Mouse (Mus musculus) liver, embryonic 15.5 days (tissue): ENCODE measurements around the gene Sag. TPM values are rescaled to one million over a fixed set of nuclear protein-coding genes. Genes with fewer than 3 reads are reported as not detected.
A peak's percentile ranks its signal among the peaks of the same experiment; 100 is the strongest.

Experiments used
- ATAC-seq: fragments of 200-750 bp; cut with Nextera tagmentation; 2 replicates; pipeline ENCODE4 v1.8.0; 2017; ENCODE audit warnings: moderate number of reproducible peaks, mild to moderate bottlenecking, moderate library complexity; ENCODE audit not compliant: insufficient read depth
- H3K27ac ChIP-seq: fragments of 300-500 bp; sonication (generic); replicated peaks from 2 replicates; pipeline ENCODE4 v1.5.1; 2015; ENCODE audit warnings: mild to moderate bottlenecking, inconsistent platforms
- H3K27me3 ChIP-seq: fragments of 300-500 bp; sonication (generic); 2 replicates; pipeline ENCODE4 v1.6.1; 2015; ENCODE audit warnings: mild to moderate bottlenecking, inconsistent platforms
- H3K36me3 ChIP-seq: fragments of 300-500 bp; sonication (generic); replicated peaks from 2 replicates; pipeline ENCODE4 v1.6.1; 2015; ENCODE audit warnings: moderate library complexity, mild to moderate bottlenecking, inconsistent platforms
- H3K4me1 ChIP-seq: fragments of 300-500 bp; sonication (generic); replicated peaks from 2 replicates; pipeline ENCODE4 v1.6.1; 2015; ENCODE audit warnings: inconsistent platforms
- H3K4me2 ChIP-seq: fragments of 300-500 bp; sonication (generic); 2 replicates; pipeline ENCODE4 v1.6.1; 2015; ENCODE audit warnings: moderate library complexity, mild to moderate bottlenecking, inconsistent platforms
- H3K4me3 ChIP-seq: fragments of 300-500 bp; sonication (generic); replicated peaks from 2 replicates; pipeline ENCODE4 v1.5.1; 2015; ENCODE audit warnings: mild to moderate bottlenecking, inconsistent platforms
- H3K9ac ChIP-seq: fragments of 300-500 bp; sonication (generic); 2 replicates; pipeline ENCODE4 v1.6.1; 2015; ENCODE audit warnings: moderate library complexity, mild to moderate bottlenecking, inconsistent platforms
- H3K9me3 ChIP-seq: fragments of 300-500 bp; sonication (generic); replicated peaks from 2 replicates; pipeline ENCODE4 v1.6.1; 2016; ENCODE audit warnings: inconsistent platforms
- WGBS: fragments of 180-500 bp; shearing (Covaris S2); methylation state at CpG from one replicate; pipeline ENCODE4 v1.1.7; 2015; ENCODE audit warnings: mixed read lengths; ENCODE audit not compliant: insufficient replicate concordance; 5-methylcytosine and 5-hydroxymethylcytosine counted together
- polyA plus RNA-seq: library from polyadenylated mRNA; unstranded; fragments of >200 nt; fragmentation: Nextera tagmentation; extraction: Ambion mirVana; gene quantifications from 2 replicates; pipeline ENCODE4 v1.2.1, GENCODE M21; 2015

Gene Sag
- polyA plus RNA-seq, 1 experiment from 2014 or later, result 0.66 TPM

DNA sequence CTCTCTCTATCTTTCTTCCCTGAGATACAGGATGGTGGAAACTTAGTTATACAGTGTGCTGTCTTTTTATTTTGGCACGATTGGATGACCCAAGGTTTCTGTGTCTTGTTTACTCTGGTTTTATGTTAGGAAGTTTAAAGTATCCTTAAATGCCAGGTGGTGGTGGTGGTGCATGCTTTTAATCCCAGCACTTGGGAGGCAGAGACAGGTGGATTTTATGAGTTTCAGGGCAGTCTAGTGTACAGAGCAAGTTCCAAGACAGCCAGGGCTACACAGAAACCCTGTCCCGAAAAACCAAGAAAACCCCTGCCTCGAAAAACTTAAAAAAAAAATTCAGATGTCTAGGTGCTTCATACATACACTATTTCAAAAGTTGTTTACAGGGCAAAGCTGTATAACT, 75.6 kb downstream of the Sag start:
- ATAC-seq, result no peak
- Histone ChIP-seq H3K27me3 (no peaks in the 10 kb centered on the region), H3K4me2 (no peak overlapping the region), H3K4me1 (peaks cover 43% of the 10 kb centered on the region), H3K27ac (no peak overlapping the region), H3K36me3 (peaks cover 13% of the 10 kb centered on the region; the same call in 1 of the 2 replicates), H3K9me3 (no peaks in the 10 kb centered on the region), H3K9ac (no peak overlapping the region), H3K4me3 (no peak overlapping the region)
- WGBS, result 69% methylated on average over 3 of the region's 3 CpGs

DNA sequence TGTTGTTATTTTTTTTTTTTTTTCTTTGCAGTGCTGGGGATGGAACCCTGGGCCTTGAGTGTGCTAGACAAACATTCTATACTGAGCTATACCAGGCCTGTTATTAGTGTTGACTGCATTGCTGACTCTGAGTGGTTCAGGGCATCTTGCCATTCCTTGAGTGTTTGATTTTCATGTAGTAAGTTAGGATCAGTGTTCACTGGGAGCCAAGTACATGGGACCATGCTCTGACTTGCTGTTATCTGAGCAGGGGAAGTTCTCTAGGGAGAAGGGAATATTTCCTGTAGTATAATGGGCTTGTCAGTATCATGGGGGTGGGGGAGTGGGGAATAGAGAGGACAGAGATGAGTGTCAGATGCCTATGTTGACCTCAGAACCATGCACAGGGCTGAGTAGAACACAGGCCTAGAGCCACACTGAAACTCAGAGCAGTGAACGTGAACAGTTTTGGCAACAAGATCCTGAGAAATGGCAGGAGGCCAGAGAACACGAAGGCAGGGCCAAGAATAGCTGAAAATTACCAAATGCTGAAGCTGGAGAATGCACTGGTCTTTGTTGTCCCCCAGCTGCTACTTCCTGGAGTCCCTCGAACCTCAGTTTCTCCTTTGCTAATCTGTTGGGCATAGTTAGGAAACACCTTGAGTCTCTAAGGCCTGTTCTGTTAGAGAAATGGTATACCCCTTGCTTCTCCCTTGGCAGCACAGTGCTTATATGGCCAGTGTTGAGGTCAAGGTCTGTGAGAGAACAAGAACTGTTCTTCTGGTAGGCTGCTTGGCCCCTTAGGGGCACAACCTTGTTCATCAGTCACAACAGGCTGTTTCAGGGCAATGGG, 76.2 kb downstream of the Sag start:
- 0 out of 2 replicates have a peak, but pooled peaks have one; percentile 28 for ATAC-seq
- Histone ChIP-seq H3K27me3 (no peaks in the 10 kb centered on the region), H3K27ac (peak overlapping the region; percentile 34; the same call in 1 of the 2 replicates), H3K9me3 (no peaks in the 10 kb centered on the region), H3K4me3 (no peak overlapping the region), H3K9ac (no peak overlapping the region), H3K36me3 (peaks cover 19% of the 10 kb centered on the region; the same call in 1 of the 2 replicates), H3K4me1 (peaks cover 42% of the 10 kb centered on the region), H3K4me2 (no peak overlapping the region)
- WGBS, result 42% methylated on average over 3 of the region's 3 CpGs

DNA sequence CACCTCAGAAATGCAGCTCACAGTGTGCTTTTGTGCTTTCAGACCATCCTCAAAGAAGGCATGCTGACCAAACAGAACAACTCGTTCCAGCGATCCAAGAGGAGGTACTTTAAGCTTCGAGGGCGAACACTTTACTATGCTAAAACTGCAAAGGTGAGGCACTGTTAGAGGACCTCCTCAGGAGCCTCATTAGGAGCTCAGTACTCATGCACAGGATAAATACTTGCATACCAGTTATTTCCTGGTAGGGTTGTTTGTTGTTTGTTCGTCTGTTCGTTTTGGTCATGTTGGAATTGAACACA, 76.8 kb downstream of the Sag start:
- H3K4me3 ChIP-seq, result no peak overlapping the region
- no peak overlapping the region for H3K9ac ChIP-seq
- peaks cover 39% of the 10 kb centered on the region for H3K4me1 ChIP-seq
- peaks cover 22% of the 10 kb centered on the region; the same call in 1 of the 2 replicates for H3K36me3 ChIP-seq
- WGBS, result 73% methylated on average over 6 of the region's 6 CpGs
- no peak overlapping the region for H3K4me2 ChIP-seq
- no peaks in the 10 kb centered on the region for H3K27me3 ChIP-seq
- no peak for ATAC-seq
- H3K9me3 ChIP-seq, result no peaks in the 10 kb centered on the region
- peak overlapping the region; percentile 34; the same call in 1 of the 2 replicates for H3K27ac ChIP-seq

DNA sequence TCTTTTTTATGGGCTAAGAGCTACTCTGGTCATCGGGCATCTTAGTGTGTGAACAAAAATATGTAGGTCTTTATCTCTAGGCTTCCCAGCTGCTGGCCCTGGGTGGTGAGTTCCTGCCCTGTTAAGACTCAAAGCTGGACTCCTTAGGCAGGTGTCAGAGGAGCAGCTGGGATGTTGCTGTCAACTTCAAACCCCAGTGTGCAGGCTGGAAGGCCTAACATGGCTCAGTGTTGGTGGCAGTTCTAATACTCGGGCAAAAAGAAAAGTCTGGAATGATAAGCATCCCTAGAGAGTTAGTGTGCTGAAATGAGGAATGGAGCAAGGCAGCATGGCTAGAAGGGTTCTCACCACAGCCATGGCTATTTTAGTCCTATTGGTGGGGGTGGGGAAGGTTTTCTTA, 77.4 kb downstream of the Sag start:
- Histone ChIP-seq H3K36me3 (peaks cover 22% of the 10 kb centered on the region; the same call in 1 of the 2 replicates), H3K9me3 (no peaks in the 10 kb centered on the region), H3K9ac (no peak overlapping the region), H3K27ac (no peak overlapping the region), H3K4me3 (no peak overlapping the region), H3K27me3 (no peaks in the 10 kb centered on the region), H3K4me2 (no peak overlapping the region), H3K4me1 (peaks cover 36% of the 10 kb centered on the region)
- 32% methylated on average over 2 of the region's 2 CpGs for WGBS
- ATAC-seq, result no peak

DNA sequence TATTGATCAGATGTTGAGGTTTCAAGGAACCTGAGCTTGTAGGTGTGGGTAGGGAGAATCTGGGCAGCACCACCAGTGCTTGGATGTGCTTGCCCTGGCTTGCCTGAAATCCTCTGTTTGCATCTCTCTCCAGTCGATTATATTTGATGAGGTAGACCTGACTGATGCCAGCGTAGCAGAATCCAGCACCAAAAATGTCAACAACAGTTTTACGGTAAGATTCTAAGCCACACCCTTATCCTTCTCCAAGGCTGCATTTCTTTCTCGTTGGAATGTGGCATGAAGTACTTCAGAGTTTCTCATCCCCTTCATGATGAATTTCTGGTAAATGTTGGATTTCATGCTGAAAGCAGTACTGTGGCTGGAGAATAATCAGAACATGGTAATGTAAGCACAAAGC, 78.2 kb downstream of the Sag start:
- no peak overlapping the region for H3K4me3 ChIP-seq
- peaks cover 22% of the 10 kb centered on the region; the same call in 1 of the 2 replicates for H3K36me3 ChIP-seq
- WGBS, result 58% methylated on average over 4 of the region's 4 CpGs
- no peak overlapping the region for H3K27ac ChIP-seq
- no peaks in the 10 kb centered on the region for H3K9me3 ChIP-seq
- H3K4me1 ChIP-seq, result peaks cover 30% of the 10 kb centered on the region
- ATAC-seq, result no peak
- no peak overlapping the region for H3K9ac ChIP-seq
- no peak overlapping the region for H3K4me2 ChIP-seq
- H3K27me3 ChIP-seq, result no peaks in the 10 kb centered on the region

DNA sequence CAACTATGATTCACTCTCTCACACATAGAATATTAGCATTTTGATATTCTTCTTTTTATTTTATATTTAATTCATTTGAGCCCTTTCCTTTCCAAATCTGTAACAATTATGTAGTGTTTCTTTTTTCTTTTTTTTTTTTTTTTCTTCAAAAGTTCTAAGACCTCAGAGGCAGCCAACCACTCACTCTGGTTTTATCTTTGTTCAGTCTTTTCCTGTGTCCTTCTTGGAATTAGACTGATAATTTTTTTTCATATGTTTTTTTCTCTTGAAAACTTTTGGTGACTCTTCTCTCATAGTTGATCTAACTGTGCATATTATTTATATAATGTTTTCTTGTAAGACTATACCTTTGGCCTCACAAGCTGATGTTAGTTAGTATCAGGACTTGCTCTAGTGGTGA, 79.1 kb downstream of the Sag start:
- Histone ChIP-seq H3K9me3 (no peaks in the 10 kb centered on the region), H3K27me3 (no peaks in the 10 kb centered on the region), H3K4me1 (peaks cover 23% of the 10 kb centered on the region), H3K4me3 (no peak overlapping the region), H3K27ac (no peak overlapping the region), H3K9ac (no peak overlapping the region), H3K4me2 (no peak overlapping the region), H3K36me3 (peaks cover 22% of the 10 kb centered on the region; the same call in 1 of the 2 replicates)
- ATAC-seq, result no peak

DNA sequence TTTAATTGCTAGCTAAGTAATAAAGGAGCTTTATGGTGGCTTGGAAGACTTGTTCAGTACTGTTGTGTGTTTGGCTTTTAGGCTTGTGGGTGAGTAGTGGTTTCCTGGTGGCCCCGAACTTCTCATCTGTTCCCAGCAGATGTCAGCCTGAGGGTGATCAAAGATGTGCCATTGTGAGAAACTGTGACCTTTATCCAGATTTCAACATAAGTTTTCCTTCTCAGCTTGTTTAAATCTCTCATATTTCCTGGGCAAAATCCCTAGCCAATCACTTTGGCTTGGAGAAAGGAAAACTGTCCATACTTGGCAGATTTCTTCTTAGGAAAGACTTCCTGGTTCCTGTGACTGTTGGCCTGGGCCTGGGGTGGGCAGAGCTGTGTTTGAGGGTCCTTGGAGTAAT, 87.5 kb downstream of the Sag start:
- Histone ChIP-seq H3K4me1 (peaks cover 12% of the 10 kb centered on the region), H3K4me2 (no peak overlapping the region), H3K27ac (no peak overlapping the region), H3K9ac (no peak overlapping the region), H3K9me3 (no peaks in the 10 kb centered on the region), H3K36me3 (0 out of 2 replicates have a peak, but pooled peaks cover 3% of the 10 kb centered on the region), H3K4me3 (no peak overlapping the region), H3K27me3 (no peaks in the 10 kb centered on the region)
- whole genome bisulfite sequencing, result 19% methylated on average over 1 of the region's 1 CpGs
- ATAC-seq, result no peak

DNA sequence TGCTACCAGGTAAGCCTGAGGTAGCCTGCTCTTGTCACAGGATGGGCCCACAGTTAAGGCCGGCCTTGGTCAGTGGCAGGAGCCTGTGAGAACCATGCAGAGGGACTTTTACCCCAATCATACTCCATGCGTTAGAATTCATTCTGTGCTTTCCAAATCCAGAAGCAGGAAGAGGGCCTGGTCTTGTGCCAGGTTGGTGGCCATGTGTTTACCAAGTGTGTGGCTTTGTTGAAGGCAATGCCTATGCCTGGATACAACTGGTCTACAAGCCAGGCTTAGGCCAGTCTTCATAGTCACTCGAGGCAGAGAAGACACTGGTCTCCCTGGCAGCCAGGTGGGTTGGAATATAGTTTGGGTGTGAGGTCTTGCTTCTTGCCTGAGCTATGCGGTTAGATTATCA, 88.2 kb downstream of the Sag start:
- Histone ChIP-seq H3K27me3 (no peaks in the 10 kb centered on the region), H3K4me1 (peaks cover 18% of the 10 kb centered on the region), H3K9me3 (no peaks in the 10 kb centered on the region), H3K4me3 (no peak overlapping the region), H3K27ac (no peak overlapping the region), H3K36me3 (0 out of 2 replicates have a peak, but pooled peaks cover 3% of the 10 kb centered on the region), H3K4me2 (no peak overlapping the region), H3K9ac (no peak overlapping the region)
- ATAC-seq, result no peak
- 67% methylated on average over 4 of the region's 4 CpGs for WGBS

DNA sequence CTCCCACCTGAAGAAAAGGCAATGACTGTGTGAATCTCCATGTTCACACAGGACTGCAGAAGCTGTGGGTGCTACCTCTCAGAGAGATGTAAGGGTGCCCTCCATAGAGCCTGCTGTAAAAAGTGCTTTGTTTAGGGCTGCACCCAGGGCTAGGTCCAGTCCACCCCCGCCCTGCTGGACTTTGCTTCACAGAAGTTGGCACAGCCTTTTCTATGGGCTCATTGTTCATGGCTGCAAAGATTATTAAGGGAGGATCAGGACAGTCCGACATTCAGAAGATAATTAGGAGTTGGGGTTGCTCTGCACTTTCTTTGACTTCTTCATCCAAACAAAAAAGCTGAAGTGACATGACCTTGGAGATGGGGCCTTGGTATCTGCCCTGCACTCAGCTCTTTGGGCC, 89.0 kb downstream of the Sag start:
- H3K4me1 ChIP-seq, result peaks cover 27% of the 10 kb centered on the region
- H3K9me3 ChIP-seq, result no peaks in the 10 kb centered on the region
- 0 out of 2 replicates have a peak, but pooled peaks cover 3% of the 10 kb centered on the region for H3K36me3 ChIP-seq
- H3K27ac ChIP-seq, result no peak overlapping the region
- ATAC-seq, result no peak
- H3K27me3 ChIP-seq, result no peaks in the 10 kb centered on the region
- H3K4me3 ChIP-seq, result no peak overlapping the region
- H3K4me2 ChIP-seq, result no peak overlapping the region
- H3K9ac ChIP-seq, result no peak overlapping the region
- WGBS, result 59% methylated on average over 2 of the region's 2 CpGs

DNA sequence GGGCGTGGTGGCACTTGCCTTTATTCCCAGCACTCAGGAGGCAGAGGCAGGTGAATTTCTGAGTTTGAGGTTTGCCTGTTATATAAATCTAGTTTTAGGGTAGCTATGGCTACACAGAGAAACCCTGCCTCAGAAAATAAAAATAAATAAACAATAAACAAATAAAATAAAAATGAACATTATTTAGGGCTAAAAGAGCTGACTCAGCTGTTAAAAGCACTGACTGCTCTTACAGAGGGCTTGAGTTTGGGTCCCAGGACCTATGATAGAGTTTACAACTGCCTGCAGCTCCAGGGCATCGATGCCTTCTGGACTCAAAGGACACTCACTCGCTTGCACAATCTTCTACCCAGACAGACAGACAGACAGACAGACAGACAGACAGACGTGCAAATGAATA, 89.9 kb downstream of the Sag start:
- peaks cover 27% of the 10 kb centered on the region for H3K4me1 ChIP-seq
- no peak overlapping the region for H3K9ac ChIP-seq
- WGBS, result 69% methylated on average over 4 of the region's 4 CpGs
- 0 out of 2 replicates have a peak, but pooled peaks cover 3% of the 10 kb centered on the region for H3K36me3 ChIP-seq
- no peak overlapping the region for H3K27ac ChIP-seq
- no peaks in the 10 kb centered on the region for H3K9me3 ChIP-seq
- ATAC-seq, result no peak
- no peak overlapping the region for H3K4me2 ChIP-seq
- no peaks in the 10 kb centered on the region for H3K27me3 ChIP-seq
- no peak overlapping the region for H3K4me3 ChIP-seq
